Mouse (Mus musculus) liver, adult (tissue): ENCODE results near the gene Rptor.

Experiments used
- GATA4 ChIP-seq: IDR thresholded peaks from 2 replicates; pipeline ENCODE4 v1.6.1; 2014; ENCODE audit warnings: mild to moderate bottlenecking, low read length; ENCODE audit not compliant: insufficient replicate concordance

Rptor gene

DNA sequence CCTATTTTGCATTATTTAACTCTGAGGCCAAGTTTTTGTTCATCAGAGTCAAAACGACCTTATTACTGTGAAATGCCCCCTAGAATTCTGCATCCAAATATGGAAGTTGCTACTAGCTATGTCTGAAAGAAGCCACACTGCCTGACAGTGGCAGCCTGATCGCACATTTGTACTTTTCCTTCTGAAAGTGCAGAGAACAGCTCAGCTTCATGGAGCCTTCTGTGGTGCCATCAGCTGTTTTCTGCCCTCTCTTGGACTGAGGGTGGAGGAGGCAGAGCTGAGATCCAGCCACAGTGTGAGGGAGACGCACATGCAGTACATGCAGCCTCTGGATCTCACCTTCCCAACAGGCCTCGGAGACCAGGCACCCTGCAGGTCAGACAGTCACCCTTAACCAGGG lies 265.9 kb downstream of the Rptor start:
- TF ChIP-seq GATA4: no peak

DNA sequence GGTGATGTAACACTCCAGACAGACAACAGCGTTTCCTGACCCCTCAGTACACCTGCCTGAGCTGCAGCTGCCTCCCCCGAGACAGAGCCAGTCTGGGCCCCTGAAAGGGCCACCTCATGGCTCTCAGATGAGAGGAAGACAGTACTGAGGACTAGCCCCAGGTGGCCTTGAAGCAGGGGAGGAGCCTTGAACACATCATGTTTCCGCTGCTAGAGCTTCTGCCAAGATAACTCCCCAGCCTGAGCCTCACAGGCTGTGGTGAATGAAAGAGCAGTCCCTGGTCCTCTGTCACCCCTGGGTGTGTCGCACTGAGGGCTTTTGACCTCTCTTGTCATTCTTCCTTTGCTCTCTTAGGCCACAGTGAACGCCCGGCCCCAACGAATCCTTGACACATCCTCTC lies 268.4 kb downstream of the Rptor start:
- no peak for TF ChIP-seq GATA4

DNA sequence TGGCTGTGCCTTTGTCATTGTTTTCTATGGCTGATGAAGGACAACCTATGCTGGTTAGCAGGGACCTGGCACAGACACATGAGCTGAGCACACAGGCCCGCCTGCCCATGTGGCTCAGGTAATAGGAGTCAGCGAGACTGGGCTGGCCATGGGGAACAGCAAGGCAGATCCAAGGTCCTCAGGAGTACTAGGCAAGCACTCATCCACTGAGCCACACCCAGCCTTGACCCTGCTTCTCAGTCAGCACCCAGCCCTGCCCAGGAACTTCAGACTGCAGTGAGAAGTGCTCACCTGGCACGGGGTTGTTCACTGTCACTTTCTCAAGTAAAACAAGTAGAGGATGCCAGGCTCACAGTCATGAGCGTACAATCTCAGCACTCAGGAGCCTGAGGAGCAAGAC lies 270.9 kb downstream of the Rptor start:
- no peak for TF ChIP-seq GATA4

DNA sequence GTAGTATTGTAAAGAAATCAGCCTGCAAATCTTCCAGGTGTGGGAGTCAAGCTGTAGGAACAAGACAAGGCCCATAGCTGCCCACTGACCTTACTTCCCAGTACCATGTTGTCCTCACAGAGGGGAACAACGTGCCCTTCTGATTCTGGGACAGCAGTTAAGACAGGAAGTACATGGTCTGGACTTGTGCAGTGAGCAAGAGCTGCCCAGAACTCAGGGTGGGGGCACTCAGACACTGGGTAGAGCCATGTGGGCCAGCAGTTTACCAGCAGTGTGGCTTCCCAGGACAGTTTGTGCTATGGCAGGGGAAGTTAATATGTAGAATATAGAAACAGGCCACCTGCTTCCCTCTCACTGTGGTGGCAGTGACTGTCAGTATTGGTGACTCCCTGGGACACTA lies 272.1 kb downstream of the Rptor start:
- no peak for TF ChIP-seq GATA4

DNA sequence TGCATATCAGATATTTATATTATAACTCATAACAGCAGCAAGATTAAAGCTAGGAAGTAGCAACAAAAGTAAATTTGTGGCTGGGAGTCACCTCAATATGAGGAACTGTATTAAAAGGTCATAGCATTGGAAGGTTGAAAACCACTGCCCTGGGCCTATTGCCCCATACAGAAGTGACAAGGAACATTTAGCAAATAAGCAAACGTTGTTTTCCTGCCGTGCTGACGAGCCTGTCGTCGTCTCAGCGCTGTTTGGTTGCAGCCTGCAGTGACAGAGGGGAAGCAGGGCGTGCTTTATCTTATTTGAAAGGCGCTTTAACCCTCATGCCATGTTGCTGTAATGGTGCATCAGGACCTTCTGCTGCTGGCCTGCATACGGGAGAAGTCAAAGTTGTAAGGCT lies 273.0 kb downstream of the Rptor start:
- no peak for TF ChIP-seq GATA4

DNA sequence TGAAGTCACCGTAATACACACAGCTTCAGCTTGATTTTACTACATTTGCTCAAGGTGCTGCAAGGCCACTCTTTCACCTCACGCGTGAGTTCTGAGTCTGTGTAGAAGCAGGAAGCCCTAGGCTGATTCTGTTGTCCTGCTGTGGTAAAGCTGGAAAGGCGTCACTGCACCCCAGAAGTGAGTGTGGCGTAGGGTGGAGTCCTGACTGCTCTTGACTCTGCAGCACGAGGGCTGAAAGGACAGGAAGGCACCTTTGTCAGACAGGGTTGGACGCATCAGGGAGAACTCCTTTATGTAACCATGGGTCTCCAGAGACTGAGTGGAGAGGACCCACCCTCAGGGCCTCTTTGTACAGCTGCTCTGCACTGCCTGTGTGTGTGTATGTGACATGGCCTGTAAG lies 274.4 kb downstream of the Rptor start:
- no peak for TF ChIP-seq GATA4

DNA sequence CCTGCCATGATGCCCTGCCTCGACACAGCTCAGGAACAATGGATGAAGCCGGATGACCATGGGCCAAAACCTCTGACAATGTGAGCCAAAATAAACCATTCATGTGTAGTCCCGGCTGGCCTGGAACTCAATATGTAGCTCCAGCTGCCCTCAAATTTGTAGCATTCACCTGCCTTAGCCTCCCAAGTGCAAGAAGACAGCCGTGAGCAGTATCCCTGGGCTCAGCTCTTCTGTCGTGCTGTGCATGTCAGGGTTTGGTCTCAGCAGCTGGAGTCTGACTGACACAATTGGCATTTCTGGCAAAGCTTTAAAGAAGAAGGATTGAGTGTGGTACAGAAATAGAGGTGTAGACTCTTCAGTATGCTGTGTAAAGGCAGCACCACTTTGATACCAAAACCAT lies 276.9 kb downstream of the Rptor start:
- no peak for TF ChIP-seq GATA4

DNA sequence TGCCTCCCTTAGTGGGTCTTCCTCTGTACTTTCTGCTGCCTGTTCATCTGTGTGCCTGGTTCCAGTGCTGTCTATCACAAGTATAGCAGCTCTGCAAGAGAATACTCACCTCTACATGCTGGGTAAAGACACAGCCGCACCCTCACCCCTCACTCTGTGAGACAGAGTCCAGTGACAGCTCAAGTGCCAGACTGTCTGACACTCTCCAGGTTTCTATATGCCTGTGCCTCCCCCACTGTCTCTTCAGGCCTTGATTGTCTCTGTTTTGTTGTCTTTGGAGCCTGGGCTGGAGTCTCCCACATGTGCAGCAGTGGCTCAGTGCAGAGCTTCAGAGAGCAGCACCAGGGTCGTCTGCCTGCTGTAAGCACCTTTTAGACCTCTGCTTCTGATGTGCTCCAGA lies 280.9 kb downstream of the Rptor start:
- TF ChIP-seq GATA4: no peak

DNA sequence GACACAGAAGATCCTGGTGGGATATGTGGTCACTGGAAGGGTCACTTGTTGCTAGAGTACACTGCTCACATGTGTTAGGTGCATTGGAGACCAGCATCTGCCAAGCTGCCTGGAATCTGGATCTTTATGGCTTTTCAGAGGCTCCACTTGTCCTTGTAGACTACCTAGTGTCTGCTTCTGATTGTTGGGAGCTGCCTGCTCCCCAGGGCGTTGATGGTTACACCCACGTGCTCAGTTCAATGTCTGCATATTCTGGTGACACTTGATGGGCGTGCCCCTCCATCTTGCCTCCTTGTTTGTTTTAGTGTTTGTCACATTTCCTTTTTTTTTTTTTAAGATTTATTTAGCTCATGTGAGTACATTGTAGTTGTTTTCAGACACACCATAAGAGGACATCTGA lies 287.3 kb downstream of the Rptor start:
- TF ChIP-seq GATA4: no peak

DNA sequence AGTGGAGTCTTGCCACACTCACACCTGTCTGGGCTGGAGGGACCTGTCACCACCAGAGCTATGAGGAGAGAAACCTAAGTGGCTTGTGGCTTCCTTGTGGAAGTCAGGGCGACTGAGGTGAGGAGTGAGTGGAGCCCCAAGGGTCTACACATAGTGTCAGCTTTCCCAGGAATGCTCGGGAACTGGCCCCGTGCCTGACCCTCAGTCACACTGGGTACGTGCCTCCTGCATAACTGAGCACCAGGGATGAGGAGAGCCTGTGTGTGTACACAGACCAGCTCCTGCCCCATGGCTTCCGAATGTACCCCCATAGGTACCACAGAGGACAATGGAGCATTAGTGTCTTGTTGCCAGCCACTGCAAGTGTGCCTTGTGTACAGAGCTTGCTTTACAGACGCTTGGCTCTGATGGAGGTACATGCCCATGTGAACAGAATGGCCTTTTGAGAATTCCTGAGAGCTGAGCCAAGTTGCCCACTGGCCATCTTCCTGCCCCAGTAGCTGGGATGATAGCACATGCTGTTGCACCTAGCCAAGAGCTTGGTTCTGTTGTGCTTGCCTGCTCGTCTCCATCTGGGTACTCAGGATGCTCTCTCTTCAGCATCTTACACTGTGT lies 289.0 kb downstream of the Rptor start:
- TF ChIP-seq GATA4: no peak

DNA sequence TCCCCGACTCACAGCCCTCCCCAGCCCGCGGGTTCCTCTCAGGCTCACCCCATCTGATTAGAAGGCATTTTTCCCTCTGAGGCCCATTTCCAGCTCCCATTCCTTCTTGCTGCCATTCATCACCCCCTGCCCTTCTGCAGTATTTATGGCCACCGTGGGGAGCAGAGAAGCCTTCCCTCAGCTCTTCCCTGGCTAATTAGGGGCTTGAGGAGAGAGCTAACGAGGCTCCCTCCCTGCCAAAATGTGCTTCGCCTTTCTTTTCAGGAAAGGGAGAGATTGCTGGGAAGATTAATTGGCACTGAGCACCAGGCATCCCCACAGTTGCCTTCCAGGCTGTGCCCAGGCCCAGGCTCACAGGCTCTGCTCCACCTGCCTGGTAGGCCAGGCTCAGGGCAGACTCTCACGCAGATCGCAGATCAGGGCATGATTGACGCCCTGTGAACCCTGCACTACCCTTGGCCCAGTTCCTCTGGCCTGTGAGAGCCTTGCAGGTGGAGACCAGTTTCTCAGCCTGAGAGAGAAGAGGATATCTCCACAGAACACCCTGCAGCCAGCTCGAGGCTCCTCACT lies 291.0 kb downstream of the Rptor start:
- no peak for TF ChIP-seq GATA4

DNA sequence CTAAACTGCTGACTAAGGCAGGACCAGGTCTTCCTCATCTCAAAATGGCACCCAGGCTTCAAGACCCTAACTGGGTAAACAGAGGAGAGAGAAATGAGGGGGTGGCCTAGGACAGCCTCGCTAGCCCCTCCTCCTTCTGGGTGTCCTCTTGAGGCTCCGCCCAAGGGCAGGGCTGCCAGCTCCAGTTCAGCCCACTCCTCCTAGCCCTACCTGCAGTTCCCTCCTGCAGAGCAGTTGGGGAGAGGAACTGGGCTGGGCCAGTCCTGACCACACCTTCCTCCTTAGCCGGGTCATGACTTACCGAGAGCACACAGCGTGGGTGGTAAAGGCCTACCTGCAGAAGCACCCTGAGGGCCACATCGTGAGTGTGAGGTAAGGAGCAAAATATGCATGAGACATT lies 291.9 kb downstream of the Rptor start:
- TF ChIP-seq GATA4: no peak

DNA sequence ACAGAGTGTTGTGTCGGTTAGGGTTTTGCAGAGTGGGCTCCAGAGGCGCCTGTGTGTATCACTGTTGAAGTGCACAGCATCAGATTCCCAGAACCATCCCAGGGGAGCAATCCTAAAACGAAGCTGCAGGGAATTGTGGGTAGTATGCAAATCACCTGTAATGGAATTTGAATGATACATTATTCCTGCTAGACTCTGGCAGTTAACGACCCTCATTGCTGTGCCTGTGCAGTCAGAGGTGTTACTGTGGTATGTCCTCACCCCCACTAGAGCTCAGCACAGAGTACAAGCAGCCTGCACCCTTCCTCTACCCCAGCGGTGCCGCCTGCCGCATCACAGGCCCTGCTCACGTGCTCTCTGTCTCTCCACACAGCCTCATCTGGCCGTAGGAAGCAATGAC lies 294.3 kb downstream of the Rptor start:
- TF ChIP-seq GATA4: no peak

DNA sequence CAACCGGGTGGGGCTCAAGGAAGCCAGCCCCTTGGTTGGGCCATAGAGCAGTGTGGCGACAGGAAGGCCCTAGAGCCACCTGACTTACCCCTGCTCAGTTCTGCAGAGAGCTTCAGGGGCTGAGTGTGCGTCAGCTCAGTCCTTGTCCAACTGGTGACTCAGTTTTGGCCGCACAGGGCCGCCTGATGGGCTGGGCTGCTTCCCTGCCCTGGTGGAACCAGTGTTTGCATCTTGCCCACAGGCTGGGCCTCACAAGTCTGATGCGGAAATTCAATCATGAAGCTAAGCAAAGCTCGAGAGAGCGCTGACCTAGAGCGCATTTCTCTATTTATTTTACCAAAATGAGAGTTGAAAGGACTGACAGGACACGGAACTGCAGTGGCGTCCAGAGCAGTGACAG lies 296.3 kb downstream of the Rptor start:
- no peak for TF ChIP-seq GATA4

DNA sequence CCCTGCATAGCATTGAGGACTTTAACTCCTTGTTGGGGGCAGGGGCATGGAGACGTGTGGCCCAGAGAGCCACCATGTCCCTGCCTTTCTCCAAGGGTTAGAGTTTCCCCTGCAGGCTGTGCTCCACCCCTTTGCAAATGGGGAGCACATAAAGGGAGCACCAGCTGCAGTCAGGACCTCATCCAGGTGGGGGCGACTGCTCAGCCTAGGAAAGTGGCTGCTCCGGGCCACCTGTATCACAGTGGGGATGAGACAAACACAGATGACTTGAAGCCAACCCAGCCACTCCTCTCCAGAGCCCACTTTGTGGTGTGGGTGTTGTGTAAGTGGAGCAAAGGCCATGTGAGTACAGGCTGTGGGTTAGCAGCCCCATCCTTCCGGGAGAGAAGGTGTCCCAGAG lies 298.5 kb downstream of the Rptor start:
- no peak for TF ChIP-seq GATA4

DNA sequence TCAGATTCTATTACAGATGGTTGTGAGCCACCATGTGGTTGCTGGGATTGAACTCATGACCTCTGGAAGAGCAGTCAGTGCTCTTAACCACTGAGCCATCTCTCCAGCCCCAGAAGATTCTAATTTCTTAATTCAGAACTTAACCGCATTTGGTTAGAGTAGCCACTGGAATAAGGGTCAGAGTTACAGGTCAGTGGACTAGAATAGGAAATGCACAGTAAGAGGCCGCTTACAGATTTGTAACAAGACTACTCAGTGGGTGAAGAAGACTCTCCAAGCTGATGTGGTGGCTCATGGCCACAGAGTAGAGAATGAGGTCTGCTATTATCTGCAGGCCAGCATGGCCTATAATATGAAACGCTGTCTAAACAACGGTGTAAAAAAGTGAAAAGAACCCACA lies 300.2 kb downstream of the Rptor start:
- no peak for TF ChIP-seq GATA4

DNA sequence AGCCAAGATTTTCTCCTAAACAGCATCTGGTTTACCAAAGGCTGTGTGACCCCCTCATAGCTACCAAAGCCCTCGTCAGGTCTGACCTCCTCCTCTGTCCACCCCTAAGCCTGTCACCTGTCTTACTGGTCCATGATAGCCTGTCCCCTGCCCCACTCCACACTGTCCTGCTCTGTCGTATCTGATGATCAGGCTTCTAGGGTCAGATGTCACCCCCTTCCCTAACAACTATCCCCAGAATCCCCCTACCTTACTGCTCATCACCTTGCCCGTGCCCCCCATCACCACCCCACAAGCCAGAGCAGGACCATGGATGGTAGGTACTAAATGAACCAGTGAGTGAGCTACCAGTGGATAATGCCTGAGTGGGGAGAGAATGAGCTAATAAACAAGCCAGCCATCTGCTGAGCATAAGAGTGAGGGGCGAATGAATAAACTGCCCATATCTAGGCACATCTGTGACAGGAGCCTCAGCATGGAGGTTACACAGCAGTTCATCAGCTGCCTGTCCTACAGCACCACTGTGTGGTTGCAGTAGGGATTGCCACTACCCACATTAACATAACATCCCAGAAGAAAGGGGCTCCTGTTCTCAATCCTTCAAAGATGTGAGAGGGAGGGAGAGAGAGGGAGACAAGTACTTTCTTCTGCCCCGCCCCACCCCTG lies 302.0 kb downstream of the Rptor start:
- TF ChIP-seq GATA4: no peak

DNA sequence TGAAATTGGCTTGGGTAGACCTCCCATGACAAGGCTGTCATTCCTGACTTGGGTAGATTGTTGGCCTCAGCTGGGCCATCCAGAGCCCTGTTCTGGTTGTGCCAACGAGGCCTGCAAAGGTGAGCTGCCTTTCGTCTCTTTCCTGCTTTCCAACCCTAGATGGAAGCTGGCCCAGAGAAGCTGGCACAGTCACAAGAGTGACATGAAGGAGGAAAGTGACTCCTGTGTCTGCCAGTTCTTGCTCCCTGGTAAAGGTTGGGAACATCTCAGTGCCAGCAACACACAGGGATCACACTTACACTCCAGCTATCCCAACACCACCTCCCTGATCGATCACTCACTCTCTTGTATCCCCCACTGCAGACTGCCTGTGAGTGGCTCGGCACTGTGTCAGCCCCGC lies 303.1 kb downstream of the Rptor start:
- no peak for TF ChIP-seq GATA4
